Mouse (Mus musculus): ENCODE results near the gene Gm7137.

DNA sequence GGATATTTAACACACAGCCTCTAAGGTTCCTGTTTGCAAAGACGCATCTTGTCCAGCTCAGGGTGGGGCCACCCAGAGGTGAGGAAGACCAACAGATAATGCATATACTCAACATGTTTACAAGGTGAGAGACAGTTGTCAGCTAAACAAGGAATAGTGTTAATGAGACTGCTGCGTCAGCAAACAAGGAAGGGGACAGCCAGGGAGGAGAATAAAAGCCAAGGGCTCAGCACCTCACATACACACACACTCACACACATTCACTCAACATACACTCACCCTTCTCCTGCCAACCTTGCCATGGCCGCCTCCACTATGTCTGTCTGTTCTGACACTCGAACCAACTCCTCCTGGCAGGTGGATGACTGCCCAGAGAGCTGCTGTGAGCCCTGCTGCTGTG lies 26.4 kb upstream of the Gm7137 start, which contains the start of gene Gm2696:
- TF ChIP-seq CTCF (IDR thresholded peaks at IDR 0.05; ENCODE audit: low read depth) (no peak), EP300 (optimal IDR thresholded peaks at IDR 0.05) (no peak)

All from stomach, postnatal 0 days (tissue).